Mouse (Mus musculus) liver, postnatal 0 days (tissue): ENCODE measurements around the gene Olfr801. TPM values are rescaled to one million over a fixed set of nuclear protein-coding genes. Genes with fewer than 3 reads are reported as not detected.

Experiments used
- ATAC-seq: fragments of 200-750 bp; cut with Nextera tagmentation; 2 replicates; pipeline ENCODE4 v1.8.0; 2017; ENCODE audit warnings: mild to moderate bottlenecking, moderate library complexity
- DNase-seq: peaks from one replicate; pipeline ENCODE4 v3.0.0-alpha.2; 2016
- H3K27ac ChIP-seq: fragments of 300-500 bp; sonication (generic); 2 replicates; pipeline ENCODE4 v1.5.1; 2014; ENCODE audit warnings: antibody characterized with exemption, moderate library complexity, mild to moderate bottlenecking, low read depth
- H3K27me3 ChIP-seq: fragments of 300-500 bp; sonication (generic); 2 replicates; pipeline ENCODE4 v1.6.1; 2014; ENCODE audit warnings: low read length, control low read depth, mixed read lengths; ENCODE audit not compliant: insufficient read depth
- H3K36me3 ChIP-seq: fragments of 300-500 bp; sonication (generic); replicated peaks from 2 replicates; pipeline ENCODE4 v1.6.1; 2014; ENCODE audit warnings: mild to moderate bottlenecking, control low read depth, low read length, moderate library complexity, mixed read lengths; ENCODE audit not compliant: insufficient read depth
- H3K4me1 ChIP-seq: fragments of 300-500 bp; sonication (generic); 2 replicates; pipeline ENCODE4 v1.6.1; 2014; ENCODE audit warnings: antibody characterized with exemption, mild to moderate bottlenecking, control low read depth; ENCODE audit not compliant: insufficient read depth
- H3K4me2 ChIP-seq: fragments of 300-500 bp; sonication (generic); 2 replicates; pipeline ENCODE4 v1.6.1; 2014; ENCODE audit warnings: low read depth, mild to moderate bottlenecking, low read length, moderate library complexity, mixed read lengths
- H3K4me3 ChIP-seq: fragments of 300-500 bp; sonication (generic); 2 replicates; pipeline ENCODE4 v1.5.1; 2014; ENCODE audit warnings: low read depth, low read length
- H3K9ac ChIP-seq: fragments of 300-500 bp; sonication (generic); replicated peaks from 2 replicates; pipeline ENCODE4 v1.6.1; 2014; ENCODE audit warnings: mild to moderate bottlenecking, moderate library complexity
- H3K9me3 ChIP-seq: fragments of 300-500 bp; sonication (generic); 2 replicates; pipeline ENCODE4 v1.6.1; 2016; ENCODE audit warnings: mild to moderate bottlenecking, control low read depth, low read length, mixed read lengths
- CTCF ChIP-seq: sonication (generic); IDR thresholded peaks from 2 replicates; pipeline ENCODE4 v1.5.1; 2016; ENCODE audit warnings: antibody characterized with exemption, low read depth
- EP300 ChIP-seq: IDR thresholded peaks from 2 replicates; pipeline ENCODE4 v1.6.1; 2016; ENCODE audit warnings: antibody characterized with exemption, low read depth, mild to moderate bottlenecking
- WGBS: fragments of 180-500 bp; shearing (Covaris S2); extraction: QIAGEN DNeasy Blood & Tissue Kit; methylation state at CpG from one replicate; pipeline ENCODE4 v1.1.7; 2014; ENCODE audit not compliant: insufficient replicate concordance; 5-methylcytosine and 5-hydroxymethylcytosine counted together
- polyA plus RNA-seq: library from polyadenylated mRNA; unstranded; fragments of >200 nt; fragmentation: Nextera tagmentation; extraction: Ambion mirVana; gene quantifications from 2 replicates; pipeline ENCODE4 v1.2.1, GENCODE M21; 2015

The Olfr801 gene
- polyA plus RNA-seq: not detected in 2 replicates

DNA sequence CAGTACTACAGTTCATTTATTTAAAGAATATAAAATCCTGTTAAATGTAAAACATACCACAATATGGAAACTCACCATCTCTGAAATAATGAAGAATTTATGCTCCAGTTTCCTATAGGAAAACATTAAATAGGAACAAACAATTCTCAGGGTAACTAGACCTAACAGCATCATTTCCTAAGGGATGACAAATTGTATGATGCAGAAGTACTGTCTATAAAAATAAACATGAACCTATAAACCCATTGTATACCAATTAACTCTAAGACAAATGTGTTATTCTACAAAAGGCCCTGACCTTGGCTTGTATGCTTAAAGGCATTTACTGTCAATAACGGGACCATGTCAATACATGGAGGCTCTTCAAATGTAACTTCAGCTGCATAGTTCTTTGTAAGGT is at the start of gene Olfr801:
Olfr801 (minus strand) TSS at position 101 of the 400 bp plus-strand sequence.
- Histone ChIP-seq H3K9ac (no peak within 1 kb of the TSS), H3K4me1 (no peaks in the 10 kb centered on the region), H3K9me3 (no peaks in the 10 kb centered on the region), H3K4me3 (no peak within 1 kb of the TSS), H3K27ac (no peak within 1 kb of the TSS), H3K36me3 (no peaks in the 10 kb centered on the region), H3K27me3 (no peaks in the 10 kb centered on the region), H3K4me2 (no peak within 1 kb of the TSS)
- TF ChIP-seq CTCF (no peak), EP300 (no peak)
- 56% methylated on average over 1 of the region's 1 CpGs for WGBS
- DNase-seq: no peak
- ATAC-seq: no peak

DNA sequence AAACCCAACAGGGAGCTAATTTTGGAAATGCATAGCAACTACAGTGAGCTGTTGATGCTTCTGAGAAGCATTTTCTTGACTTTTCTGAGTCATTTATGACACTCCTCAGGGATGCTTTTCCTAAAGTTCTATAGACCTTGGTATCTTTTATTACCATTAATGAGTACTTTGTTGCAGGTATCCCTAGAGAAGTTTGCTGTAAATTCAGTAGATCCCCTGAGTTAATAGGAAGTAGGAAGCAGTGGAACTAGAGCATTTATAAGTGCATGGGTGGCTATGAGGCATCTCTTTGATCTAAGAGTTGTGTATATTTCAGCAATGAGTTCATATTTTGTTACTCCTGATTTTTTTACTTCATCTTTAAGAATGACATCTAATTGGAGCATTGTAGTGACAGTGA is 29.2 kb upstream of the Olfr801 start, which contains the start of gene Olfr804:
Olfr804 (plus strand) TSS at position 301 of the 400 bp plus-strand sequence.
- no peak for TF ChIP-seq EP300
- TF ChIP-seq CTCF: no peak
- ATAC-seq: no peak
- H3K36me3 ChIP-seq: no peaks in the 10 kb centered on the region

DNA sequence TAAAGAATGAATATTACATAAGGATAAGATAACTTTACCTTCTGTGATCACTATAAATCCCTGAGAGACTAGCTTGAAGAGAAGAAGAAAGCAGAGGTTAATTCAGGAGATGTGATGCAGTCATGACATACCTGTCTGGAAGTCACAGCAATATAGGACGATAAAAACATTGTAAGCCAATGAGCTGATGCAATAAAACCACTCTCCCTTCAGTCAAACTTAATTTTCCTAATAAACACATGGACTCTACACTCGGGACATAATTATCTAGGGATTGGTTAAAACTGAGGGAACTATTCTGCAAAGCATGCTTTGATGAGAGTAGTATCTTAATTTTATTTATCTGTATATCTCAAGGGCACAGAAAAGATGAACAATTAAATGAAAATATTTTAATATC is 20.5 kb upstream of the Olfr801 start, which contains the start of gene Olfr803:
Olfr803 (minus strand) TSS at position 101 of the 400 bp plus-strand sequence.
- DNase-seq (no peak), ATAC-seq (no peak)
- Histone ChIP-seq H3K36me3 (no peaks in the 10 kb centered on the region), H3K9me3 (no peaks in the 10 kb centered on the region), H3K4me3 (no peak within 1 kb of the TSS), H3K9ac (no peak within 1 kb of the TSS), H3K4me2 (no peak within 1 kb of the TSS), H3K27me3 (no peaks in the 10 kb centered on the region), H3K27ac (no peak within 1 kb of the TSS), H3K4me1 (no peaks in the 10 kb centered on the region)
- 76% methylated on average over 2 of the region's 2 CpGs for WGBS
- TF ChIP-seq EP300 (no peak), CTCF (no peak)

More for the DNA sequence above, 29.2 kb upstream of the Olfr801 start, which contains the start of gene Olfr804:
- Histone ChIP-seq H3K27me3 (no peaks in the 10 kb centered on the region), H3K4me3 (no peak within 1 kb of the TSS), H3K4me1 (no peaks in the 10 kb centered on the region), H3K9ac (no peak within 1 kb of the TSS), H3K4me2 (no peak within 1 kb of the TSS), H3K27ac (no peak within 1 kb of the TSS), H3K9me3 (no peaks in the 10 kb centered on the region)
- no peak for DNase-seq

GRCm38 (mm10) chr10:129688069-129688468 is 14.4 kb upstream of the Olfr801 start, which contains the start of gene Olfr802:
Gene Olfr802, minus strand, starts transcription at chr10:129688169.
- DNase-seq (no peak), ATAC-seq (no peak)
- no peak within 1 kb of the TSS for H3K27ac ChIP-seq
- TF ChIP-seq CTCF (no peak), EP300 (no peak)
- H3K4me2 ChIP-seq: no peak within 1 kb of the TSS
- 54% methylated on average over 1 of the region's 1 CpGs for WGBS
- H3K27me3 ChIP-seq: no peaks in the 10 kb centered on the region
- no peaks in the 10 kb centered on the region for H3K36me3 ChIP-seq
- H3K4me3 ChIP-seq: no peak within 1 kb of the TSS
- no peaks in the 10 kb centered on the region for H3K9me3 ChIP-seq
- no peak within 1 kb of the TSS for H3K9ac ChIP-seq
- no peaks in the 10 kb centered on the region for H3K4me1 ChIP-seq

DNA sequence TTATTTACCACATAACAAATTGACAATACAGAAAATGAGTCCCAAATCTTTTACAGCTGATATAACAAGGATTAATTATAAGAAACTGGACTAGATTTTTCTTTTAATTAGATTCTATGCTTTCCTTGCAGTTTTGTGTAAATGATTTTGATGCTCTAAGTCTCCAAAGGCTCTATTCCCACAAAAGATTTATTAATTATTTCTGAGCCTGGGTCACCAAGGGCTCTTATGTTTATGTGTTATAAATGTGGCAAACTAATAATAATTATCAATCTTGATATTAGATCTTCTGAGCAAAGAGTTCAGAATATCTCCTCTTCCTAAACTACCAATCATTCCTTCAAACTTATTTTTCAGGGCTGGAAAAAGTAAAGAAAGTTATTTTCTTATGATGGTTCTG is 16.3 kb downstream of the Olfr801 start, which contains the start of gene Olfr800:
Olfr800 (plus strand) TSS at position 301 of the 400 bp plus-strand sequence.
- Histone ChIP-seq H3K36me3 (no peaks in the 10 kb centered on the region), H3K9me3 (no peaks in the 10 kb centered on the region), H3K9ac (no peak within 1 kb of the TSS), H3K4me3 (no peak within 1 kb of the TSS), H3K4me2 (no peak within 1 kb of the TSS), H3K4me1 (no peaks in the 10 kb centered on the region), H3K27me3 (no peaks in the 10 kb centered on the region), H3K27ac (no peak within 1 kb of the TSS)
- ATAC-seq: no peak
- TF ChIP-seq CTCF (no peak), EP300 (no peak)
- no peak for DNase-seq

DNA sequence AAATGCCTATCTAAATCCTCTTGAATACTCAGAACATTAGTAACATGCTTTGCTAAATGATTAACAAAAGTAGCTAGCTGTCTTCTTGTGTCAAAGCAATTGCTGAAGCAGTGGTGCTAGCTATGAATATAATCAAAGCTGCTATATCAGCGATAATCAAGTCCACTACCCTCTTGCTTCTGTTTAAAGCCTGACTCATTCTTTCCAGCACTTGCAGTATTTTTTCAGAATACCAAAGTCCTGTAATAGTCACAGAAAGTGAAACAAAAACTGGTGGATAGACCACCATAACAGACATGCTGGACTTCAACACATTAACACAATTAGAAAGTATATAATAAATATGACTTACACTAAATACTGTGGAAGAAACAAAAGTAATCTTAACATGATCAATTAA is 21.9 kb downstream of the Olfr801 start:
- no peak overlapping the region for H3K9ac ChIP-seq
- no peaks in the 10 kb centered on the region for H3K36me3 ChIP-seq
- H3K4me3 ChIP-seq: no peak overlapping the region
- H3K4me2 ChIP-seq: no peak overlapping the region
- DNase-seq (no peak), ATAC-seq (no peak)
- no peak overlapping the region for H3K27ac ChIP-seq
- 70% methylated on average over 1 of the region's 1 CpGs for WGBS
- no peaks in the 10 kb centered on the region for H3K4me1 ChIP-seq
- no peaks in the 10 kb centered on the region for H3K9me3 ChIP-seq
- TF ChIP-seq CTCF (no peak), EP300 (no peak)
- no peaks in the 10 kb centered on the region for H3K27me3 ChIP-seq

- Histone ChIP-seq H3K4me3 (no peak within 1 kb of the TSS), H3K27me3 (no peaks in the 10 kb centered on the region), H3K4me1 (no peaks in the 10 kb centered on the region), H3K9ac (no peak within 1 kb of the TSS), H3K9me3 (no peaks in the 10 kb centered on the region), H3K36me3 (no peaks in the 10 kb centered on the region), H3K4me2 (no peak within 1 kb of the TSS), H3K27ac (no peak within 1 kb of the TSS)
- no peak for DNase-seq
- WGBS: 26% methylated on average over 1 of the region's 1 CpGs
- TF ChIP-seq EP300 (no peak), CTCF (no peak)
- no peak for ATAC-seq
These were observed 36.5 kb downstream of the Olfr801 start, which contains the start of gene Olfr799 for GRCm38 (mm10) chr10:129637184-129637583. Gene Olfr799, plus strand, starts transcription at chr10:129637484.
